Mouse (Mus musculus) G1E-ER4 (cell line): ENCODE measurements around the gene Acoxl. TPM values are rescaled to one million over a fixed set of nuclear protein-coding genes. Genes with fewer than 3 reads are reported as not detected.

ENCODE experiments used
- GATA1 ChIP-seq: IDR thresholded peaks from one replicate; pipeline ENCODE4 v1.8.0; 2012; ENCODE audit warnings: low read length, inconsistent platforms
- polyA plus RNA-seq: library from polyadenylated mRNA; stranded (reverse); fragments of >175 nt; gene quantifications from 2 replicates; pipeline ENCODE4 v1.2.3, GENCODE M21; 2012

Gene Acoxl
- polyA plus RNA-seq, 1 experiment, result 0.09 TPM

DNA sequence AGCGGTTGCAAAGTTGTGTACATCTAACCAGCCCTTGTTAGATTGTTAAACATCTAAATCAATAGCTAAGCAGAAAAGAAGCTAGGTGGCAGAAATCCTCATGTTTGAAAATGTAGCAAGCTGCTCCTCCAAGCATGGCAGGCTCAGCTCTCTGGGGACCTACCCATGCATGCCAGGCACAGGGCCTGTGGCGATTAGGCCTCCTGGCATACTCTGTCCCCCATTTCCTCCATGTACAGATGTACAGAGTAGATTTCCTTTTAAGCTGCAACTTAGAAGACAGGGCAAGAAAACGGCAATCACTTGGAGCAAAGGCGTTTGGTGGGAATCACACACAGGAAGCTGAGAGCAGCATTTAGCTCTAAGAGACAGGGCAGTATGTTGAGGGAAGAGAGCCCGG is 255.5 kb downstream of the Acoxl start:
- TF ChIP-seq GATA1, result no peak

GRCm38 (mm10) chr2:128094602-128095001 is 255.9 kb downstream of the Acoxl start:
- no peak for TF ChIP-seq GATA1

- TF ChIP-seq GATA1, result no peak
These were observed 256.6 kb downstream of the Acoxl start for GRCm38 (mm10) chr2:128095270-128095669.

DNA sequence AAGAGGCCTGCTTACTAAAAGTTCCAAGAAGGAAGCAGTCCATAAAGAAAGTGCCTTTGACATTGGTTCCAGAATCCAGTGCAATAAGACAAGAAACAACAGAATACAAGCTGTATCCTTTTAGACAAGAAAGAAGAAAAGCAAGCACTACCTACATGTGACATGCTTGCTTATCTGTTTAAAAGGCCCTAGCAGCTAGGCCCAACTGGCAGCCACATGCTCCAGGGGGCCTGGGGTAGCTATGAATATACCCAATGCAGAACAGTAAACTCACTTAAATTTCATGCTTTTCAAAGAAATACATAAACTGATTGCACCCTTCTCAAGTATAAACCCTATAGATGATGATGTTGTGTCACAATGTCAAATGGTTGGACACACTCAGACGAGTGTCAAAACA is 257.4 kb downstream of the Acoxl start:
- TF ChIP-seq GATA1, result no peak

DNA sequence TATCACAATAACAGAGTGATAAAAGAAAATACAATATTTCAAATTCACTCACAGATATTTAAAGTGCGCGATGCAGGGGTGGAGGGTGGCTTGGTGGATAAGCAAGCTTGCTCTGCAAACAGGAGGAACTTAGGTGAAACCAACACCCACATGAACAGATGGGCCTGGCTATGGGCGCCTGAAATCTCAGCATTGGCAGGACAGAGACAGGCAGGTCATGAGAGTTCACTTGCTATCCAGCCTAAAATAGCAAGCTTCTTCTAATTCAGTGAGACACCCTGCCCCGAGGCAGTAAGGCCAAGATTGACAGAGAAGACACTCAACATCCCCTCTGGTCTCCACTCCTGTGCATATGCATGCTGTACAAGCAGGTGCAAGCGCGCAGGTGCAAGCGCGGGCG is 263.4 kb downstream of the Acoxl start:
- no peak for TF ChIP-seq GATA1

DNA sequence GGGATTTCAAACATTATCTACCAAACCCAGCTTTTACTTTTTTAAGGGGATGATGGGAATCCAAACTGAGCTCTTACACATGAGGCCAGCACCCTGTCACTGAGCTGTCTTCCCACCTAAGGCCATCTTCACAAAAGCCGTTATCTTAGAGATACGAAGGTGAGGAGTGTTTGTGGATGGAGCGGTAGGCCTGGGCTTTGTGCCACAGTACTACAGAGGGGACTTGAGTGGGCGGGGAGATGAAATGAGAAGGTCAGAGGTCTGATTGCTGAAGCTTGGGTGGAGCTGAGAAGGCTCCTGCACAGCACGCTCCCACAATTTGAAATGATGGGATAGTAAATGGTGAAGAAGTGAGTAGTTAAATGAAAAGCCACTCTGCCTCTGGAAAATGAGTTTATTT is 266.1 kb downstream of the Acoxl start:
- TF ChIP-seq GATA1, result no peak

GRCm38 (mm10) chr2:128105651-128106050 is 267.0 kb downstream of the Acoxl start:
- no peak for TF ChIP-seq GATA1

- no peak for TF ChIP-seq GATA1
These were observed 272.9 kb downstream of the Acoxl start for GRCm38 (mm10) chr2:128111537-128111936.

GRCm38 (mm10) chr2:128114621-128115020 is 275.9 kb downstream of the Acoxl start:
- no peak for TF ChIP-seq GATA1

DNA sequence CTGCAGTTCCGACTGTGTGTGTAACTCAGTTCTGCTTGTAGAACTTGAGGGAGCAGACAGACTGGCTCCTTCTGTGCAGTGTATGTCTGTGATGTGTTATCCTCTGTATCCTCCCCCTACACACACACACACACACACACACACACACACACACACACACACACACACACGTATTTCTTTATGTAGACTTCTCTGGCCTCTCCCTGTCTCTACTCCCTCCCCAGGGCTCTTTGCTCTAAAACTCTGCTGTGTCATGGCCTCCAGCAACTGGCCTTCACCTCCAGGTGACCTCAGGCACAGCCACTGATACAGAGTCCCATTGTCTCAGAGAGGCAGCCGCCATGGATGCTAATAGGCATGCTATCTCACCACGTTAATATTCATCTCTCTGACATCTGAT is 276.9 kb downstream of the Acoxl start:
- no peak for TF ChIP-seq GATA1

DNA sequence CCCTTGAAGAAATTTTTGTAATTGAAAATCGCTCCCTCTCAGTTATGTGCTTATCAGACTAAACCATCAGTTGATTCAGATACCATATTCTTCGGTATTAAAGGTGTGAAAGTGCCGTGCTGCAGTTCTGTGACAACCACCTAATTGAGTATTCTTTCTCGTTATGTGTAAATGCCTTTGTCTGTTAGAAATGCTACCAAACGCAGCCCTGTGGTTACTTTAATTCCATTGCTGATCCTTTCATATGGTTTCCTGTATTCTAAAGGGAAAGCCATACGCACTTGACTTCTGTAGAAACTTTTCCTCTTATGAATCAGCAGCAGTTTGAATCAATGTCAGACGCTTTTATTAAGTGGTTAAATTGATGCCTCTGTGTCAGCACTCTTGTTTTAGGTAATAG is 278.9 kb downstream of the Acoxl start:
- no peak for TF ChIP-seq GATA1

DNA sequence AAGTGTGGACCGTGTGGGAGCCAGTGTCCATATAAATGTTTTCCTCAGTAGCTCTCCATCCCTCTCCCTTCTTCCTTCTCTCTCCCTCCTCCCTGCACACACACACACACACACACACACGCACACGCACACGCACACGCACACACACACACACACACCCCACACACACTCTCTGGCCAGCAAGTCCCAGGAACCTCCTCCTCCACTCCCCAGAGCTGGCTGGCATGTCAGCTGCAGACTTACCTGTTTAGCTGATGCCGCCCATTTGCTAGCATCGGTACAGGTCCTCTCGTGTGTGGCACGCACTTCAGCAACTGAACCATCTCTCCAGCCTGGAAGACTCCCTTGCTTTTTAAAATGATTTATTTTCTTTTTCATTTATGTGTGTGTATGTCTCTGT is 280.3 kb downstream of the Acoxl start:
- TF ChIP-seq GATA1, result no peak

DNA sequence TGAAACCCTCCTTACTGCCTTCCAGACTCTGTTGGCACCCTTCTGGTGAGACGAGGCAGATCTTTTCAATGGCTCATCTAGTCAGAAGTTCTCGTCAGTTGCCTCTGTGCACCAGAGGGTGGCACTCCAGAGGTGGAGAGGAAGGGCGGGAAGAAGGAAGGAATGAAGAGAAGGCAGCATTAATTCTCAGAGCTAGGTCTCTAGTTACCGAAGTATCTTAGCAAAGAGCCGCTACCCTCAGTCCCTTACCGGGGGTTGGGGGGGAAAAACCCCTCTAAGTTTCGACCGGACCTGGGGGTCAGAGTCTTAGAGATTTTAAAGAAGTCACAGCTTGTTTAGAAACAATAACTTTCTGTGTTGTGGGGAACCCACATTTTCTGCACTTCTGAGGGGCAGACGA is 283.8 kb downstream of the Acoxl start:
- no peak for TF ChIP-seq GATA1

- TF ChIP-seq GATA1, result no peak
These were observed 284.5 kb downstream of the Acoxl start for GRCm38 (mm10) chr2:128122891-128123771.

DNA sequence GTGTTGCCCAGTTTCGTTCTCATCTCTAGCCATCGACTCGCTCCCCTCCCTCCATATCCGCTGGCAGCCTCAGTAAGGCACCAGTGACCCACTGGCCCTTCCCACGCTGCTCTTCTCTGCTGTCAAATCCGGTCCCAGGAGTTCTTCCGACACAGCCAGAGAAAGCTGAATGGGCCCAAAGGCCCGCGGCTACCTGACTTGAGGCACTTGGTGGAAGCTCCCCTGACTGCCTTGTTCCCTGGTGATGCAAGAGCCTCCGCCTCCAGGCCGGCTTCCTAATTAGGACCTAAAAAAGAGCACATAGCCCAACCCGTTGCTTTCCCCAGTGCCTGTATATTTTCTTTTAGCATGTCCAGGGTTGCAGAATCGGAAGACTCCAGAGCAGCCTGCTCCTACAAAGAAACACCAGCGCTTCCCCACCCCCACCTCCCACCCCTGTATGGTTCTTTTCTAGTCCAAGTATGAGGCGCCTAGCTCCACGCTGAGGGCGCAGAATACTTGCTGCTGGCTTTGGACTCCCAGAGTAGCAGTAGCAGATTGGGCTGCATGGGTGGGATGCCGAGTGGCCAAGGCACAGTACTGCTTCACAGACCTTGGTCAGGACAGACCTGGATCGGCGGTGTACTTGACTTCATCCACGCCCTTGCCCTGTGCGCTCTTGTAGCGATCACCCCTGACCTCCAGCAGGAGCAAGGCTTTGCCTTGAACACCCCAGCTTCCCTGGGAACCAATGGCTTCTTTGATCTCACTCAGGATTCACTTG is 285.4 kb downstream of the Acoxl start:
- no peak for TF ChIP-seq GATA1

GRCm38 (mm10) chr2:128124693-128125092 is 286.0 kb downstream of the Acoxl start:
- no peak for TF ChIP-seq GATA1
